Mouse (Mus musculus) mouse embryonic stem cell (cell line): ENCODE results near the gene C2cd4c.

Experiments used
- in situ Hi-C, 2 experiments: fragments of 300-500 bp; cut with MboI; formaldehyde crosslinking; loops; 1 replicate in 1 of 2; 3 replicates in 1 of 2; pipeline ENCODE4 v1.14.3; 2019 to 2020; ENCODE audit warnings: low sequenced_read_pairs in 2 of 2, low pct_unique_long_range_greater_than_20kb in 1 of 2, mixed read lengths in 1 of 2; ENCODE audit not compliant: unreplicated experiment in 1 of 2

C2cd4c gene

DNA sequence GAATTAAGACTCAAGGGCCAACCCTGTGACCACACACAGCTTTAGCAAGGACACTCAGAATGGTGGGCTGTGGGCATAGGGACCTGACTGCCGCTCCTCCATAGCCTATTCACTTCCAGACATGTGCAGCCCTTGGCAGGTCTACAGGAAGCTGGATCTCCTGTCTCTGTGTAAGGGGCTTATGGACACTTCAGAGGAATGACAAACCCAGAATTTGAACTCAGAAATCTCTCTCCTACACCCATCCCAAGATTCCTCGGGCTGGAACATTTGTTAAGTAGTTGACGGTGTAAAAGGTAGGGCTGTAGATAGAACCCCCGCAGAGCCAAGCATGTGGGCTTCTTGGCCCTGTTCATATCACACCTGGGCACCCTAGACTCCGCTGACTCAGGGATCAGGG lies 2.6 kb upstream of the C2cd4c start:
- in situ Hi-C loops: no loop called here

DNA sequence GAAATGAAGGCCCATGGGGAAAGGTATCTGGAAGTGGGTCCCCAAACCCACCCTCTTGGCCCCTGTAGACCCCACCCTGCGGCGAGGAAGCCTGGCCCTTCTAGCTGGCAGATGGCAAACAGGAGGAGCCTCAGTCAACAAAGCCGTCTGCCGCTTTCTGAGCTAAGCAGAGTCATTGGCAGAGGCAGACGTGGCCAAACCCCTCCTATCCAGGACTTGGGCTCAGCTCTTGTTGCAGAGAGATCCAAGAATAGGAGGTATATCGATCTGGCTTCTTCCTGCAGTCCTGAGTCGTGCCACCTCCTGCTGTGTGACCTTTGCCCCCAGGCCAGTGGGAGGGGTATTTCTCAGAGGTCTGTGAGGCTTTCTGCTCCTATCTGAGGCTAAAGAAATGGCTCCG lies 2.0 kb upstream of the C2cd4c start:
- in situ Hi-C loops: no loop called here

DNA sequence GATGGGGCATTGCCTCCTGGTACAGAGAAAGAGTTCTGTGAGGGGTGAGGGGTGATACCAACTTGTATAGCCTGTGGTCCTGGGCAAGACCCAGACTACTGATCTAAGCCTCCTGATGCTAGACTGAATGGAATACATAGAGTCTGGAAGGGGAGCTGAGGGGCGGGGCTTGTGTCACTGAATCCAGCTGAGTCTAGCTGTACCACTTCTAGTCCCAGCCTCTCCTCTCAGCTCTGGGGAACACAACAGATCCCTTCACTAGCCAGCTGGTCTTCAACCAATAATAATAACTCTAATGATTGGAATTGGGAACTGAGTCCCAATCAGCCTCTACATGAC lies 449 bp upstream of the C2cd4c start:
- in situ Hi-C loops: no loop called here

DNA sequence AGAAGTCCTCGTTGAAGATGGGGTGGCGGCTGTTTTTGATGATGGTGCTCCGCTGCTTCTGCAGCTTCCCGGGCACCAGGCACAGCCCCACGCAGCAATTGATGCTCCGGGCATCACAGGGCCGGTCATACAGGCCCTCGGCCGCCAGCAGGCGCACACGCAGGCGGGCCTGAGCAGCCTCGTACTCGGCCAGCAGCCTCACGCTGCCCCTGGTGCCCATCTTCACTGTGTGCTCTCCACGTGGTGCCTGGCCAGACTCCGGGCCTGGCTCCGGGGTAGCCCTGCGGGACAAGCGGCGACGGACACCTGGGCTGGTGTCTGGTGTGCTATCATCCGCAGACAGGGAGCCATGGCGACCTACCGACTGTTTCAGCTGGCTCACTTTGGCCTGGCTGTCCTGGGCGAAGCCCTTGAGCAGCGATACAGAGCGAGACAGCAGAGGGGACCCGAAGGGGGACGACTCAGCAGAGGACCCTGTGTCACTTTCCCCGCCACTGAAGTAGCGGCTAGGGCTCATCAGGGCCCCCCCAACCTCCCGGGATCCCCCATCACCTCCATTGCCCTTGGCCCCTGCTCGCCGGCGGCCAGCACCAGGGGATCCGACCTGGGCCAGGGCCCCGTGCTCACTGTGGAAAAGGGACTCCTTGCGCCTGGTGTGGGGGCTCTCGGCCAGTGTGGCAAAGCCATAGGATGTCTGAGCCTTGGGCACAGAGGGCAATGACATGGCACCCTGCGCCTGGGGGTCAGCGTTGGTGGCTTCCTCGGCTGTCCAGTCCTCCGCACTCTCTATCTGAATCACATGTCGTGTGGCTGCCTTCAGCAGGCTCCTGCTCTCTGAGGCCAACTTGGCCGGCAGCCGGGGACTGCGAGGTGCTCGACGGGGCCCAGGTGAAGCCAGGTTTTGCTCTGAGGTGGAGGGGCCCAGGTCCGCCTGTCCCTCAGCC lies 1.4 kb downstream of the C2cd4c start:
- in situ Hi-C loops: no loop called here

DNA sequence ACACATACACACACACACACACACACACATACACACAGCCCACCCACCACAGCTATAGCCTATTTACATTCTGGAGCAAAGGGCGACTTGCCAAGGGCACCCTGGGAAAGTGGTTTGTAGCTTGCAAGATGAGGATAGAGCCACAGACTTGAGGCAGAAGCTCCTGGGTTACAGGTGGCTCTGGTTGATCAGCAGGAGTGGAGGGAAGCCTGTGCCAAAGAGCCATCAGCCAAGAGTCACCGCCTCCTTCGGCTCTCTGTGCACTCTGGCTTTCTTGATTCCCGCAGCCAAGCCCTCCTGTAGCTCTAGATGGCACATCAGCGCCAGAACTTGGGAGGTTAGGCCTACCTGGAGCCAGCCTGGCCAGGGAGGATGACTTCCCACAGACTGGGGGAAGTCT lies 2.5 kb downstream of the C2cd4c start:
- in situ Hi-C loops: no loop called here

DNA sequence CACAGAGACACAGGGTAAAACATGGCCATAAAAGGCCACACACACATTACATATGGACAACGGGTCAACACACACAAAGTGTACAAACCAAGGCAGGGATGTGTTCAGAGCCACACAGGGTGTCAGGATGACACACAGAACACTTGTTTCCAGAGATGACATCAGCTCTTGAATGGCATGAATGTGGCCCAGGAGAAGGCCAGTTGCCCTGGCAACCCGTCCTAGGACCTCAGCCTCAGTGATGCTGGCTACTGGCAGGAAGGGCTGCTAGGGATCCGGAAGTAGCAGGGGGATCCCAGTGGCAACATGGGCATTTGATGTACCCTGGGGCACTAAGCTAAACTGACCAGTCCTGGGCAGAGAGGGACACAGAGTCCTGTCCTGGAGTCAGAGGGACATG lies 4.5 kb downstream of the C2cd4c start:
- in situ Hi-C loops: no loop called here

DNA sequence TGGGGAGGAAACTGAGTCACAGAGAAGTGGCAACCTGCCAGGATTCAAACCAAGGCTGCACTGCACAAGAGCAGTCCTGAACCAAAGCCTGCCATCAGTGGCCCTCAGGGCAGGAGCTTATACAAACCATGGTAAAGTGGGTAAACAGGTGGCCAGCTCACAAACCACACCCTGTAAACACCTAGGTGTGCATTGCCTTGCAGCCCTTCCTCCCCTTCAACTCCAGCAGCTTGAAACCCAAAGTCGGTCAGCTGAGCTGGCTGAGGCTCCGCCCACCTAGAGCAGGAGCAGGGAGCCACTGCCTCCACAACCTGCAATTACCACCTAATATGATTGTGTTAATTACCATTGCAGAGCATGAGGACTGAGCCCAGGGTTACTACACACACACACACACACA lies 5.9 kb downstream of the C2cd4c start:
- in situ Hi-C loops: no loop called here

DNA sequence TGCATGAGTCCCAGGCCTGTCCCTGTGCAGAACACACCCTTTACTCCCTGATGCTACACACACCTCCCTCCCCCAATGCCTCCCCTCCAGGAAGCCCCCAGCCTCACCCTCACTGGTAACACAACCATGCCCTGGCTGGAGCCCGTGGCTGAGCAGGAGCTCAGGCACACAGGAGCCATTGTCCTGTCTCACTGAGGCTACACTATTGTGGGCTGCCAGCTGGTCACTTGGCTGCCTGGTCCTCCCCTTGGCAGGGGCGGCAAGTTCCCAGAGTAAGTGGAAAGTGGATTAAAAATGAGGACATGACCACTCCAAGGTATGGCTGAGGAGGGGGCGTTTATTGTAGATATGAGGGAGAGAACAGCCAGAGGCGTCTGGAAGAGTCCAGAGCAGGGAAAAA lies 7.3 kb downstream of the C2cd4c start:
- in situ Hi-C loops: no loop called here

DNA sequence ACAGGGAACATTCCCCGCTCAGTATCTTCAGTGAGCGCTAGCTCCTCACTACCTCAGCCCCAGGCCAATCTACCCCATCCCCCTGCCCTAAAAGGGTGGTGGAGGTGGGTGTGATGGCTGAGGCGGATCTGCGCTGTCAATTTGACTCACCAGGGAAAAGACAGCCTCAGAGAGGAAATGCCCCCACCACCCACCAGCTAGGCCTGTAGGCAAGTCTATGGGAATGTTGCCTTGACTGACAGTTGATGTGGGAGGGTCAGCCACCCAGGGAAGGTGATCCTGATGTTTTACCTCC lies 15.9 kb downstream of the C2cd4c start:
- in situ Hi-C loops: no loop called here

DNA sequence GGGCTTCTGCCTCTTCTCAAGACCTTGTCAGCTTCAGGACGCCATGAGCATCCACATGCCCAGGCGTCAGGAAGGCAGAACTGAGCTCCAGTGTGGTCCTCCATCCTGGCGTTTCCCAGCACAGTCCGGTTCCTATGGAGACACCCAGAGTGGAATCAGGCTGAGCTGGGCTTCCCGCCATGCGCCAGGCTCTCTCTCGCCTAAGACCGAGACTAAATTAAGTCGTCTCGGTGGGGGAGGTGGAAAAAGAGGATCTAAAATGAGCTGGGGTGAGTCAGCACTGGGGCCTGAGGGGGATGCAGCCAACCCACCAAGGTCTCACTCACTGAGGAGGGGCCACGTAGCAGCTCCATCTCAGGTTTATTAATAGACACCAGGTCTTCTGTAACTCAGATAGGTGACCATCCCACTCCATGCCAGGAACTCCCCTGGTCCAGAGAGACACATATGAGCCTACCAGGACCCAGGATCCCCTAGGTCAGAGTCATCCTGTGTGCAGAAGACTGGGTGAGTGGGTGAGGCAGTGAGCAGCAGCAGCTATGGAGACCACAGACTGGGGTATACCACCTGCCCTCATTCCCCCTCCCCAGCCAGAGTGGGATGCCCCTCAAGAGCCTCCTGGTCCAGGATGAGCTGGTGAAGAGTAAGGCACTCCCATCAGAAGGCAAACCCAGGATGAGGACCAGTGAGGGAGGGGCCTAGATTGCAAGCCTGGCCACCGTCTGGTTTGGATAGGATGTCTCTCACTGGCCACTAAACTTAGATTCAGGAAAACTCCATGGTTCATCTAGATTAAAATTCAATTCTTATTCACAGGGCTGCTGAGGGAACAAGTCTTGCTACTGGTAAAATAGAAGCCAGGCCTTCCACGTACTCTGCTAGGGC lies 16.5 kb downstream of the C2cd4c start:
- in situ Hi-C loops: no loop called here

DNA sequence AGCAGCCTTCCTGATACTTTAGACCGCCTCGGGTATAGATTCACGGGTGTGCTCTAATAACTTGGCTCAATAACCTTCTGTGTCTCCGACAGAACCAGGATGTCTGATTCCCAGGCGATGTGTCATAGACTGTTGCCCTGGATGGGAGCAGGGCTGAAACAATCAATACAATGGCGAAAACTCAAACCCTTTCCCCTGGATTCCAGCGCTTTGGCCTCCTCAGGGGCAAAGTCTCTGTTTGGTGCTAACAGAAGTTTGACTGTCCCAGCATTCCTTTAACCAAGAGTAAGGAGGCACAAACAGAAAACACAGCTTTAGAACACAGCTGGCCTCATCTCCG lies 18.3 kb downstream of the C2cd4c start:
- in situ Hi-C loops: no loop called here

DNA sequence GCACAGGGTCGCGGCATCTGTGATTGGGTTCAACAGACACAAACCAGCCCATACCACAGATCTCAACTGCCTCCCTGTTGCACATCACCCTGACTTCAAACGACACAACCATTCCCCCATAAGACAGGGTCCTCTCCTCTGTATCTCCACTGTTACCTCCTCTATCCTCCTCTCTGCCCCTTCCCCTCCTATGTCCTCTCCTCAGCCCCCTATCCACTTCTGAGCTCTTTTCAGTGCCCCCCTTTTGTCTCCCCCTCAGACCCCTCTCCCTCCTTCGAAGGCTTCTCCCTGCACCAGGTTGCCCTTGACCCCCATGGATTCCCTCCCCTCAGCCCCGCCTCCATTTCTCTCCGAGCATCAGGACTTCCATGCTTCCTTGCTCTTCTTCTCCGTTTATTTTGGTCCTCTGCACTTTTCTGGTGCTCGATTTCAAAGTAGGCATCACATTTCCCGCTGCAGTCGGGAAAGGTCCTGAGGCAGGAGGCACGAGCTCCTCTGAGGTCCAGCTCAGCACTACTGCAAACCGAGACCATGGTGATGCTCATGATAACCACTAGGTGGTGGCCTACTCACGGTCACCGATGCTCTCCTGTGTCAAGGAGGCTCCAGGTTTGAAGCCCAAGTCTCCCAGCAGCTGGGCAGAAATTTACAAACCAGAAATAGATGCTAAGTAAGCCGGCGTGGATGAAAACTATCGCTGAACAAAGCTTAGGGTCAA lies 18.8 kb downstream of the C2cd4c start:
- in situ Hi-C loops: no loop called here

DNA sequence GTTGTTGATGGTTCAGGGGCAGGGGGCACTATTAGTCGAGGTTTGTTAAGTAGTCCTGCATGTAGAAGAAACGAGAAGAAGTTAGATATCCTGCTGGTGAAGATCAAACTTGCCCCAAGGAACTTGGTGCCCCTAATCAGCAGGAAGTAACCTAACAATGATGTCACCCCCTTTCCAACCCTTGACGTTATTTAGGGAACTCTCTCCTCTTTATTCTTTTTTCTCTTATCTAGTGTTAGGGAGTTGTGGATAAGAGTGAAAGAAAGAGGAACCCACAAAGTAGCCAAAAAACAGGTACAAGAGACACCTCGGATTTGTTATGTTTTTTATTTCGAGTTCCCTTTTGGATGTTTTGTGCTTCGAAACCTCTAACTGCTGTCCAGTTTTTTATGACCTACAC lies 19.7 kb downstream of the C2cd4c start:
- in situ Hi-C loops: no loop called here

DNA sequence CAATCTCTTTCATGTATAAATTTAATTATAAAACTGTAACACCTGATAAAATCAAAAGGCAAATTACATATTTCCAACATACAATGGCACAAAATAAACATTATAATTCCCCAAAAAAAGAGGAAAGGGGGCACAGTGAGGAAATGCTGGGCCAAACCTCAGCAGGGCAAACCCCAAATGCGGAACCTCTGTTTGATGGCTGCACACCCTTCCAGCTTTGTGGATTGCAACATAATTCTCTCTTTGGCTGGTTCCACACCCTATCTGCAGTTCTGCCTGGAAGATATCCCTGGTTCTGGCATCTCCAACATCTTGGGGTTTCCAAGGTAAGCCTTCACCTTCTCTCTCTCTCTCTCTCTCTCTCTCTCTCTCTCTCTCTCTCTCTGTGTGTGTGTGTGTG lies 23.1 kb downstream of the C2cd4c start:
- in situ Hi-C loops: no loop called here

DNA sequence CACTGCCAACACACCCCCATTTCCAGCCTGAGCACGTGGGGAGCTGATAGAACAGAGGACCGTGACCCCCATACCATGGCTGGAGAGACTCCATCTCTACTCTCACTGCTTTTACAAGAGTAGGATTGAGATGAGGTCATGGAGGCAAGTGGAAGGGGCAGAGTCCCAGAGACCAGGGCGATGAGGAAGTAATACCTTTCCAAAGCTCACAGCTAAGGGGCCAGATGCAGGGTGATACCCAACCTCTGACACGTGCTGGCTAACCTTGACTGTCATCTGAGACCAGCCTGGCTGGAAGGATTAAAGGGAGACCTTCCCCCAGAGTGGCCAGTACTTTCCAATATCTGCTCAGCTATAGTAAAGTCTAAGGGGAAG lies 26.1 kb downstream of the C2cd4c start:
- in situ Hi-C loops: no loop called here

DNA sequence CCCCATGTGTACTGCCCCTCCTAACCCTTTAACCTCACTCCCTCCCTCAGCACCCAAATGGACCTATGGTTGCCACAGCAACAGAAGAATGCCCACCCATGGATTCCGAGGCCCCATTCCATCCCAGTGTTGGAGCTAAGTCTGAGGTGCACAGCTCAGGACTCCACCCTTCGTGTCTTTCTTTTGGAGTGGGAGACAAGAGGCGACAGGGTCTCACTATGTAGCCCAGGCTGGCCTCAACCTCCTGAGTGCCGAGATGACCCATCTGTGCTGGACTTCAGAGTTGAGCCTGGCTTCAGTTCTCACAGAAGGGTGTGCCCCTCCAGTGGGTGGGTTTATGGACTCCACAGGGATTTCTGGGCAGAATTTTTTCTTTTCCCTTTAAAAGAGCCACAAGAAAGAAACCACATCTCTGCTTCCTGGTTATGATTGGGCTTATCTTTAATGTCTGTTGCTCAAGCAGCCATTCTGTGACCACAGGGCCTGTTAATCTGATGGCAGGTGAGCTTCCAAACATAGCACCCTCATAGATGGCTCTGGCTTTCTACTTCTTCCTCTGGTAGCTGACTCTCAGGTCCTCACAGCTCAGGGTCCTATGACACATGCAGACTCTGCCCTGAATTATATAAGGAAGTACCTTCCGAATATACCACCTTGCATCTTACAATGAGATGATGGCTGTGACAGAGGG lies 26.6 kb downstream of the C2cd4c start, which contains the start of gene Theg:
Gene Theg (minus strand): TSS at position 271 of the 691 bp plus-strand sequence.
- in situ Hi-C loops: no loop called here

DNA sequence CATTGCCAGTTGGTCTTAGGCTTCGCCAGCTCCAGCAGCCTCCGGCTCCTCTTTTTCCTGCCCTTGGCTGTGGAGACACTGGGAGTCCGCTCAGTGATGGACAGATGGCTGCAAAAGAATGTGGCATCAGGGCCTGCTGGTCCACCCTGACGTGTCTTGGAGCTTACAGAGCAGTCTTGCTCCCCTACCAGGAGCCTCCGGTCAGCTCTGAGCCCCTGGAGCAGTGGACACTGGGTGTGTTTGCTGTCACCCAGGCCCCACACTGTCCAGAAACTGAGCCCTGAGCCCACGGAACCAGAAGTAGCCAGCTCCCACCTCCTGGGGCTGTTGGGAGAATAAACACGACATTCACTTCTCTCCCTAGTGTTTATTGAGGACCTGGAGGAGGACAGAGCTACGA lies 27.6 kb downstream of the C2cd4c start:
- in situ Hi-C loops: no loop called here

DNA sequence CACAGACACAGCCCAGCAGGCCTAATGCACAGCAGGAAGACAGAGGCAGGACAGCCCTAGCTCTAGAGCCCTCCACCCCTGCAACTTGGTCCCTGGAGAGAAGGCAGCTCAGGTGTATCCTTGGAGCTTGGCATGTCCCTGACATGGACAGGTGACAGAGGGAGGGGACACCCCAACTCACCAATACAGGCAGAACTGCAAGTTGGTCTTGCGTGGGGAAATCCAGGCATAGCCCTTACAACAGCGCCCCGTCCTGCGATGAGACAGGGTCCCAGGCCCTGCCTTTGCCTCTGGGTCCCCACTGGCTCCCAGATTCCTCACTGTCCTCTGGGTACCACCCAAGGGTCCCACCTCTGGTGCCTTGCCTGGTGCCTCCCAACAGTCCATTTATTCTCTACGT lies 28.1 kb downstream of the C2cd4c start:
- in situ Hi-C loops: no loop called here

DNA sequence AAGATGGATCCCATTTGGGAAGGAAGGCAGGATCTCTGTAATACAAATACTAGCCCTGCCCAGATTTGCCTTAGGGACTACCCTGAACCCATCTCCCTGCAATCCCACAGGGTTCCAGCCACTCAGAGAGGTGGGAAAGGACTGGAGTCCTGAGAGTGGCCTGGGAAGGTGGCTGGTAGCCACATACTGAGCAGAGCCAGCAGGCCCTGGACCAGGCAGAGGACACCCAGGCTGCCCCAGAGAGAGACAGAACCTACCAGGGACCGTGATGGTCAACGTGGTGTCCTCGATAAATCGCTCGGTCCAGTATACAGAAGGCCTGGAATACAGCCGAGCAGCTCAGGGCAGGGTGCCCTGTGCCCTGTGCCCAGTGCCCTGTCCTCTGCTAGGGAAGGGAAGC lies 28.7 kb downstream of the C2cd4c start:
- in situ Hi-C loops: no loop called here
